Mouse (Mus musculus) liver, postnatal 0 days (tissue): Measurements from ENCODE around the gene Csnk1g2. TPM values are rescaled to one million over a fixed set of nuclear protein-coding genes. Genes with fewer than 3 reads are reported as not detected.

Experiments used
- ATAC-seq: fragments of 200-750 bp; cut with Nextera tagmentation; 2 replicates; pipeline ENCODE4 v1.8.0; 2017; ENCODE audit warnings: mild to moderate bottlenecking, moderate library complexity
- DNase-seq: peaks from one replicate; pipeline ENCODE4 v3.0.0-alpha.2; 2016
- H3K27ac ChIP-seq: fragments of 300-500 bp; sonication (generic); 2 replicates; pipeline ENCODE4 v1.5.1; 2014; ENCODE audit warnings: antibody characterized with exemption, moderate library complexity, mild to moderate bottlenecking, low read depth
- H3K27me3 ChIP-seq: fragments of 300-500 bp; sonication (generic); 2 replicates; pipeline ENCODE4 v1.6.1; 2014; ENCODE audit warnings: low read length, control low read depth, mixed read lengths; ENCODE audit not compliant: insufficient read depth
- H3K36me3 ChIP-seq: fragments of 300-500 bp; sonication (generic); replicated peaks from 2 replicates; pipeline ENCODE4 v1.6.1; 2014; ENCODE audit warnings: mild to moderate bottlenecking, control low read depth, low read length, moderate library complexity, mixed read lengths; ENCODE audit not compliant: insufficient read depth
- H3K4me1 ChIP-seq: fragments of 300-500 bp; sonication (generic); 2 replicates; pipeline ENCODE4 v1.6.1; 2014; ENCODE audit warnings: antibody characterized with exemption, mild to moderate bottlenecking, control low read depth; ENCODE audit not compliant: insufficient read depth
- H3K4me2 ChIP-seq: fragments of 300-500 bp; sonication (generic); 2 replicates; pipeline ENCODE4 v1.6.1; 2014; ENCODE audit warnings: low read depth, mild to moderate bottlenecking, low read length, moderate library complexity, mixed read lengths
- H3K4me3 ChIP-seq: fragments of 300-500 bp; sonication (generic); 2 replicates; pipeline ENCODE4 v1.5.1; 2014; ENCODE audit warnings: low read depth, low read length
- H3K9ac ChIP-seq: fragments of 300-500 bp; sonication (generic); replicated peaks from 2 replicates; pipeline ENCODE4 v1.6.1; 2014; ENCODE audit warnings: mild to moderate bottlenecking, moderate library complexity
- H3K9me3 ChIP-seq: fragments of 300-500 bp; sonication (generic); 2 replicates; pipeline ENCODE4 v1.6.1; 2016; ENCODE audit warnings: mild to moderate bottlenecking, control low read depth, low read length, mixed read lengths
- CTCF ChIP-seq: sonication (generic); IDR thresholded peaks from 2 replicates; pipeline ENCODE4 v1.5.1; 2016; ENCODE audit warnings: antibody characterized with exemption, low read depth
- EP300 ChIP-seq: IDR thresholded peaks from 2 replicates; pipeline ENCODE4 v1.6.1; 2016; ENCODE audit warnings: antibody characterized with exemption, low read depth, mild to moderate bottlenecking
- WGBS: fragments of 180-500 bp; shearing (Covaris S2); extraction: QIAGEN DNeasy Blood & Tissue Kit; methylation state at CpG from one replicate; pipeline ENCODE4 v1.1.7; 2014; ENCODE audit not compliant: insufficient replicate concordance; 5-methylcytosine and 5-hydroxymethylcytosine counted together
- polyA plus RNA-seq: library from polyadenylated mRNA; unstranded; fragments of >200 nt; fragmentation: Nextera tagmentation; extraction: Ambion mirVana; gene quantifications from 2 replicates; pipeline ENCODE4 v1.2.1, GENCODE M21; 2015

Gene Csnk1g2
- polyA plus RNA-seq, 1 experiment from 2014 or later: 41.4 TPM

GRCm38 (mm10) chr10:80670531-80670930 is 47.9 kb downstream of the Csnk1g2 start:
- ATAC-seq: no peak
- H3K36me3 ChIP-seq: peaks cover 82% of the 10 kb centered on the region
- 96% methylated on average over 2 of the region's 2 CpGs for WGBS
- H3K4me2 ChIP-seq: no peak overlapping the region
- no peak overlapping the region for H3K27ac ChIP-seq
- no peak for DNase-seq
- H3K4me1 ChIP-seq: peaks cover 39% of the 10 kb centered on the region
- no peak overlapping the region for H3K4me3 ChIP-seq
- no peaks in the 10 kb centered on the region for H3K9me3 ChIP-seq
- H3K9ac ChIP-seq: no peak overlapping the region
- H3K27me3 ChIP-seq: no peaks in the 10 kb centered on the region
- TF ChIP-seq EP300: no peak
- TF ChIP-seq CTCF: no peak

GRCm38 (mm10) chr10:80671251-80671650 is 48.6 kb downstream of the Csnk1g2 start:
- TF ChIP-seq EP300 (no peak), CTCF (no peak)
- H3K36me3 ChIP-seq: peaks cover 77% of the 10 kb centered on the region
- ATAC-seq: no peak

DNA sequence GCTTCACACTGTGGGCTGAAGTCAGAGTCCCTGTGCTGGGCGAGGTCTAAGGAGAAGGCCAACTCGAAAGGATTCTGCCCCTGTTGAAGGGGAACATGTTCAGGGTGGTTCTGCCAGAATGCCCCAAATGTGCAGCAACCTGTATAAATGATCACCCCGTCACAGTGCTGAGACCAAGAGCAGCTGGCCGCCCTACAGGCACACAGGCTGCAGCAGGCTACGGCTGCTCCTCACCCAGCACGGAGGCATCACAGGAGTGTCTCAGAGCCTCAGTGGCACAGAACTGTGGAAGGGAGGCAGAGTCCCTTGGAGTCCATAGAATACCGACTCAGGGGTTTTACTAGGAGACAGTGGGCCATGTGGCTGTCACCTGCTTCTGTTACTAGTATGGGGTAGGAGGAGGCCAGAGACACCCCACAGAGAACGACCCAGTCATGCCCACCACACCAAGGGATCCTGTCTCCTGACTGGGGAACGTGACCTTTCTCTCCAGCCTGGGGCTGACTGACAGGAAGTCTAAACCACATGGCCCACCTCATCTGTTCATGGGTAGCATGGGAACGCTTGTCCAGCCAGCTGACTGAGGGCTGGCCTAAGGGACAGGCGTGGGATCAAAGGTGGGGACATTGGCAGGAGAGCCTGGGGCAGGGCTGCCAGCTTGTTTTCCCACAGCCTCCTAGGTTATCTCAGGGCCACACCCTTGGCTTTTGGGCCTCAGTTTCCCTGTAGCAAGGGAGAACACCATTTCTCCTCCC is 49.5 kb downstream of the Csnk1g2 start:
- Histone ChIP-seq H3K27me3 (no peaks in the 10 kb centered on the region), H3K4me1 (peaks cover 32% of the 10 kb centered on the region), H3K36me3 (peaks cover 68% of the 10 kb centered on the region), H3K9ac (no peak overlapping the region; the same call in 1 of the 2 replicates), H3K4me3 (no peak overlapping the region), H3K9me3 (no peaks in the 10 kb centered on the region), H3K4me2 (no peak overlapping the region; the same call in 1 of the 2 replicates), H3K27ac (no peak overlapping the region)
- DNase-seq (no peak), ATAC-seq (no peak)
- 81% methylated on average over 11 of the region's 11 CpGs for WGBS
- no peak for TF ChIP-seq CTCF
- TF ChIP-seq EP300: no peak

More at GRCm38 (mm10) chr10:80671251-80671650, 48.6 kb downstream of the Csnk1g2 start:
- no peak for DNase-seq
- Histone ChIP-seq H3K9me3 (no peaks in the 10 kb centered on the region), H3K27ac (no peak overlapping the region), H3K4me3 (no peak overlapping the region), H3K27me3 (no peaks in the 10 kb centered on the region), H3K4me2 (no peak overlapping the region), H3K9ac (no peak overlapping the region), H3K4me1 (peaks cover 32% of the 10 kb centered on the region)
- 88% methylated on average over 4 of the region's 4 CpGs for WGBS

DNA sequence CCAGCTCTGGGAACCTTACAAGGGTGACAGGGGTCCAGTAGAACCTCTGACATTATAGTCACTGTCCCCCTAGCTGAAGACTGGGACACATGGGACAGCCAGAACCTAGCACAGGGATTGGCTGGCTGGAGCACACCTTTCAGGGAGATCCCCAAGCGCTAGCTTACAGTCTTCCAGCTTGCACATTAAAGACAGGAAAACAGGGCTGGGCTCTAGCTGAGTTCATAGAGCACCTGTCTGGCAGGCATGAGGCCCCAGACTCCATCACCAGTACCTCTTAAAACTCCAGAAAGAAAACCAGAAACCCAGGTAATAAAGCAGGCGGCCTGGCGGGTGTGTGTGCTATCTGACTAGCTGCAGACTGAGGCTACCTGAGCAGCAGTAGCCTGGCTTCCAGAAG is 51.1 kb downstream of the Csnk1g2 start:
- TF ChIP-seq CTCF (no peak), EP300 (no peak)
- H3K36me3 ChIP-seq: peaks cover 52% of the 10 kb centered on the region
- no peaks in the 10 kb centered on the region for H3K27me3 ChIP-seq
- peak overlapping the region; percentile 95 for H3K4me3 ChIP-seq
- H3K4me1 ChIP-seq: peaks cover 45% of the 10 kb centered on the region
- ATAC-seq (no peak), DNase-seq (no peak)
- peak overlapping the region; percentile 78 for H3K4me2 ChIP-seq
- peak overlapping the region; percentile 100; the same call in 1 of the 2 replicates for H3K27ac ChIP-seq
- no peaks in the 10 kb centered on the region for H3K9me3 ChIP-seq
- WGBS: 81% methylated on average over 3 of the region's 3 CpGs
- peak overlapping the region; percentile 96 for H3K9ac ChIP-seq

GRCm38 (mm10) chr10:80674161-80674711 is 51.6 kb downstream of the Csnk1g2 start:
- ATAC-seq (no peak), DNase-seq (peak; percentile 52)
- peaks cover 50% of the 10 kb centered on the region for H3K4me1 ChIP-seq
- 53% methylated on average over 5 of the region's 5 CpGs for WGBS
- H3K27ac ChIP-seq: peak overlapping the region; percentile 100
- H3K4me3 ChIP-seq: peak overlapping the region; percentile 95
- H3K9me3 ChIP-seq: no peaks in the 10 kb centered on the region
- H3K36me3 ChIP-seq: peaks cover 47% of the 10 kb centered on the region
- TF ChIP-seq EP300 (no peak; the same call in 1 of the 2 replicates), CTCF (no peak)
- H3K4me2 ChIP-seq: peak overlapping the region; percentile 78
- H3K9ac ChIP-seq: peak overlapping the region; percentile 96
- H3K27me3 ChIP-seq: no peaks in the 10 kb centered on the region

DNA sequence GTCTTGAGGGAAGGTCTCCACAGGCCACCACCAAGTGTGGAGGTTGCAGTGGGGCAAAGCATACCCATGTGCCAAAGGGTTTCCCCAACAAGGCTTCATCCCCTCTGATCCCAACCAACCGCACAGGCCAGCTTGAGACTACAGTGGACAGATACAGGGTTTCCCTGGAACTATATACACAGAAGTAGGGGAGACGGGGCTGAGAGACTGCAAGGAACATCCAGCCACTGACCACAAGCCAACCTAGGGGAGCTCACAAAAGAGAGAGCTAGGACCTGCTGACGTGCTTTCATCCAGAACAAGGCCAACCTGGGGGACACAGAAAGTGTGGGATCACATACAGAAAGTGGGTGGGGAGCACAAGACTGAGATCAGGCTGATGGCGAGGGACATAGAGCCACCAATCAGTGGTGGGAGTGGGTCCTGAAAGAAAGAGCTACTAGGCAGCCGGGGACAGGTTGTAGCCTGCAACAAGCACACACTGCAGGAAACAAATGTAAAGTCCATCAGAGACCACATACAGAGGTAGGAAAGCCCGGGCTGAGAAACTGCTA is 52.3 kb downstream of the Csnk1g2 start:
- Histone ChIP-seq H3K4me1 (peaks cover 57% of the 10 kb centered on the region), H3K27ac (peak overlapping the region; percentile 100), H3K36me3 (peaks cover 40% of the 10 kb centered on the region), H3K9me3 (no peaks in the 10 kb centered on the region), H3K27me3 (no peaks in the 10 kb centered on the region), H3K4me3 (peak overlapping the region; percentile 95), H3K4me2 (peak overlapping the region; percentile 78), H3K9ac (peak overlapping the region; percentile 96)
- ATAC-seq (no peak), DNase-seq (no peak)
- WGBS: 6% methylated on average over 6 of the region's 6 CpGs
- TF ChIP-seq CTCF: no peak
- TF ChIP-seq EP300: no peak
